Mouse (Mus musculus): ENCODE results near the gene Hoxb6.
A peak's percentile ranks its signal among the peaks of the same experiment; 100 is the strongest.

The Hoxb6 gene

GRCm38 (mm10) chr11:96299781-96300180, 7.5 kb downstream of the Hoxb6 start:
- H3K9me3 ChIP-seq (ENCODE audit: low read length) = no peaks in the 10 kb centered on the region
- H3K4me1 ChIP-seq (replicated peaks; ENCODE audit: low read depth, low read length) = peaks cover 68% of the 10 kb centered on the region
- H3K27me3 ChIP-seq (ENCODE audit: insufficient read depth, low read length) = peaks cover 100% of the 10 kb centered on the region
- TF ChIP-seq CTCF (conservative IDR thresholded peaks at IDR 0.05; ENCODE audit: low read length) (no peak), POU5F1 (IDR thresholded peaks at IDR 0.05; ENCODE audit: borderline replicate concordance, low read length) (no peak), NANOG (IDR thresholded peaks at IDR 0.05; ENCODE audit: borderline replicate concordance, low read length) (no peak)
- no peaks in the 10 kb centered on the region for H3K36me3 ChIP-seq (ENCODE audit: insufficient read depth, low read length)
- peak overlapping the region; percentile 62; the same call in 1 of the 2 replicates for H3K4me3 ChIP-seq (replicated peaks; ENCODE audit: low read length)

GRCm38 (mm10) chr11:96300354-96301063, 8.2 kb downstream of the Hoxb6 start:
- peak overlapping the region; percentile 62 for H3K4me3 ChIP-seq (replicated peaks; ENCODE audit: low read length)
- TF ChIP-seq CTCF (conservative IDR thresholded peaks at IDR 0.05; ENCODE audit: low read length) (no peak), NANOG (IDR thresholded peaks at IDR 0.05; ENCODE audit: borderline replicate concordance, low read length) (no peak), POU5F1 (IDR thresholded peaks at IDR 0.05; ENCODE audit: borderline replicate concordance, low read length) (0 out of 2 replicates have a peak, but pooled peaks have one; percentile 4)
- H3K36me3 ChIP-seq (ENCODE audit: insufficient read depth, low read length) = no peaks in the 10 kb centered on the region
- no peaks in the 10 kb centered on the region for H3K9me3 ChIP-seq (ENCODE audit: low read length)
- peaks cover 100% of the 10 kb centered on the region for H3K27me3 ChIP-seq (ENCODE audit: insufficient read depth, low read length)
- peaks cover 67% of the 10 kb centered on the region for H3K4me1 ChIP-seq (replicated peaks; ENCODE audit: low read depth, low read length)

- H3K9me3 ChIP-seq (ENCODE audit: low read length) = no peaks in the 10 kb centered on the region
- TF ChIP-seq NANOG (IDR thresholded peaks at IDR 0.05; ENCODE audit: borderline replicate concordance, low read length) = no peak
- no peak for TF ChIP-seq CTCF (conservative IDR thresholded peaks at IDR 0.05; ENCODE audit: low read length)
- TF ChIP-seq POU5F1 (IDR thresholded peaks at IDR 0.05; ENCODE audit: borderline replicate concordance, low read length) = no peak
- H3K36me3 ChIP-seq (ENCODE audit: insufficient read depth, low read length) = no peaks in the 10 kb centered on the region
- peaks cover 63% of the 10 kb centered on the region for H3K4me1 ChIP-seq (replicated peaks; ENCODE audit: low read depth, low read length)
- peaks cover 100% of the 10 kb centered on the region for H3K27me3 ChIP-seq (ENCODE audit: insufficient read depth, low read length)
- H3K4me3 ChIP-seq (replicated peaks; ENCODE audit: low read length) = peak overlapping the region; percentile 62
These were observed 8.8 kb downstream of the Hoxb6 start for GRCm38 (mm10) chr11:96301064-96301431.

- Histone ChIP-seq H3K27me3 (ENCODE audit: insufficient read depth, low read length) (peaks cover 100% of the 10 kb centered on the region), H3K4me1 (replicated peaks; ENCODE audit: low read depth, low read length) (peaks cover 62% of the 10 kb centered on the region), H3K36me3 (ENCODE audit: insufficient read depth, low read length) (no peaks in the 10 kb centered on the region), H3K9me3 (ENCODE audit: low read length) (no peaks in the 10 kb centered on the region), H3K4me3 (replicated peaks; ENCODE audit: low read length) (no peak overlapping the region)
- TF ChIP-seq CTCF (conservative IDR thresholded peaks at IDR 0.05; ENCODE audit: low read length) (no peak), POU5F1 (IDR thresholded peaks at IDR 0.05; ENCODE audit: borderline replicate concordance, low read length) (no peak), NANOG (IDR thresholded peaks at IDR 0.05; ENCODE audit: borderline replicate concordance, low read length) (no peak)
These were observed 9.6 kb downstream of the Hoxb6 start for GRCm38 (mm10) chr11:96301837-96302236.

GRCm38 (mm10) chr11:96302381-96303150, 10.3 kb downstream of the Hoxb6 start:
- no peaks in the 10 kb centered on the region for H3K36me3 ChIP-seq (ENCODE audit: insufficient read depth, low read length)
- TF ChIP-seq POU5F1 (IDR thresholded peaks at IDR 0.05; ENCODE audit: borderline replicate concordance, low read length) (no peak), CTCF (conservative IDR thresholded peaks at IDR 0.05; ENCODE audit: low read length) (no peak), NANOG (IDR thresholded peaks at IDR 0.05; ENCODE audit: borderline replicate concordance, low read length) (no peak)
- no peaks in the 10 kb centered on the region for H3K9me3 ChIP-seq (ENCODE audit: low read length)
- no peak overlapping the region for H3K4me3 ChIP-seq (replicated peaks; ENCODE audit: low read length)
- H3K4me1 ChIP-seq (replicated peaks; ENCODE audit: low read depth, low read length) = peaks cover 62% of the 10 kb centered on the region
- peaks cover 100% of the 10 kb centered on the region for H3K27me3 ChIP-seq (ENCODE audit: insufficient read depth, low read length)

- Histone ChIP-seq H3K4me1 (replicated peaks; ENCODE audit: low read depth, low read length) (peaks cover 62% of the 10 kb centered on the region), H3K36me3 (ENCODE audit: insufficient read depth, low read length) (no peaks in the 10 kb centered on the region), H3K9me3 (ENCODE audit: low read length) (no peaks in the 10 kb centered on the region), H3K4me3 (replicated peaks; ENCODE audit: low read length) (peak within 1 kb of the TSS; percentile 54), H3K27me3 (ENCODE audit: insufficient read depth, low read length) (peaks cover 100% of the 10 kb centered on the region)
- TF ChIP-seq POU5F1 (IDR thresholded peaks at IDR 0.05; ENCODE audit: borderline replicate concordance, low read length) = no peak
- no peak for TF ChIP-seq NANOG (IDR thresholded peaks at IDR 0.05; ENCODE audit: borderline replicate concordance, low read length)
- TF ChIP-seq CTCF (conservative IDR thresholded peaks at IDR 0.05; ENCODE audit: low read length) = peak; percentile 2; the same call in 1 of the 2 replicates
These were observed 11.1 kb downstream of the Hoxb6 start, which contains the start of gene Hoxb5 for GRCm38 (mm10) chr11:96303151-96304099. Gene Hoxb5 (plus strand): TSS chr11:96303336.

GRCm38 (mm10) chr11:96304381-96305195, 12.3 kb downstream of the Hoxb6 start:
- TF ChIP-seq NANOG (IDR thresholded peaks at IDR 0.05; ENCODE audit: borderline replicate concordance, low read length) (no peak), CTCF (conservative IDR thresholded peaks at IDR 0.05; ENCODE audit: low read length) (no peak), POU5F1 (IDR thresholded peaks at IDR 0.05; ENCODE audit: borderline replicate concordance, low read length) (no peak)
- Histone ChIP-seq H3K27me3 (ENCODE audit: insufficient read depth, low read length) (peaks cover 100% of the 10 kb centered on the region), H3K9me3 (ENCODE audit: low read length) (no peaks in the 10 kb centered on the region), H3K36me3 (ENCODE audit: insufficient read depth, low read length) (no peaks in the 10 kb centered on the region), H3K4me1 (replicated peaks; ENCODE audit: low read depth, low read length) (peaks cover 54% of the 10 kb centered on the region), H3K4me3 (replicated peaks; ENCODE audit: low read length) (no peak overlapping the region)

Data from E14TG2a.4 (cell line).